Mouse (Mus musculus) left cerebral cortex, postnatal 14 days (tissue): ENCODE measurements at regions not wholly inside any gene's neighbourhood (a gene's known extent, or its start where the extent isn't known, plus 50 kb on each side); places are given as distances from the start of the nearest gene placed in this dataset.

Source experiments
- DNase-seq, 2 experiments: peaks; one replicate each; pipeline ENCODE4 v3.0.0; 2021 to 2022; ENCODE audit warnings: low spot score in 2 of 2, mixed read lengths in 1 of 2
- intact Hi-C: fragments of 180-260 bp; cut with DNase I; formaldehyde crosslinking; loops from one replicate; pipeline ENCODE4 v1.15.1; 2025

- intact Hi-C loops: no loop called here
- no peak for DNase-seq
Measured at GRCm38 (mm10) chr12:27563900-27564299, 221.5 kb upstream of the Sox11 start.

- intact Hi-C loops: no loop called here
Measured at GRCm38 (mm10) chr12:27552809-27553208, 210.4 kb upstream of the Sox11 start.

DNA sequence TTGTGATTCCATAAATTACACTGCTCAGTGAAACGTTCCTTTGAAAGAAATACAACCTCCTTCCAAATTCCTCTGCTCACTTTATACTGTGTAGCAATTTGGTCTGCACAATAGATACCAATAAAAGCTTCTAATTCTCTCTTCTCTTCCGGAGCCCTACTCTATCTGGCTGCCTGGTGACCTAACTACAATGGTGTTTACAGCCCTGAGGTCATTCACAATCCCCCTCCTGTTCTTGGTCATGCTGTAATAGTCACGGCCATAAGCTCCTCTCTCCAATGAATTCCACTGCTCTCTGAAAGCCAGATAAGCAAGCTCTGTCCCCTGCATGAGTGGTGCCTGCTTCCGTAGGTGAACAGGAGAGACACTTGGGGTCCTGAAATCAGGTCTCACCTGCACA is 195.8 kb upstream of the Sox11 start:
- intact Hi-C loops: no loop called here
- no peak for DNase-seq

More at GRCm38 (mm10) chr12:27552809-27553208, 210.4 kb upstream of the Sox11 start:
- DNase-seq: no peak

DNA sequence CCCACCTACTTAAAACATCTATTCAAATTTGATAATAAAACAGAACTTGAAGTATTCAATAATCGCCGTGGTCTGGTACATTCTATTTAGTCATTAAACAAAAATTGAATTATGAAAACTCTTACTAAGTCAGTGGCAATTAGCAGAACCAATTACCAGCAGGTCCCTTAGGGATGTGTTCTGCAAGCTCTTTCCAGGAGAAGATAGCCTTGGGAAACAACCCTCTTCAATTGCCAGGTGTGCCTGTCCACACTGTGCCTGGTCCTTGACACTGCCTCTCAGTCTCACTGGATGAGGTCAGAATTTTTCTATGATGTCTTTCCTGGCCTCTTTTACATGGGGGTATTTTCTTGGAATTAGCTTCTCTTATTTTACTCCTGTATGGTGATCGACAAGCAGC is 195.1 kb upstream of the Sox11 start:
- DNase-seq: no peak
- intact Hi-C loops: no loop called here

GRCm38 (mm10) chr12:27537017-27537416 is 194.6 kb upstream of the Sox11 start:
- DNase-seq: peak; percentile 5 to 7
- intact Hi-C loops: no loop called here

GRCm38 (mm10) chr12:27525604-27526003 is 183.2 kb upstream of the Sox11 start:
- intact Hi-C loops: no loop called here
- no peak for DNase-seq

GRCm38 (mm10) chr12:27513253-27513652 is 170.9 kb upstream of the Sox11 start:
- no peak for DNase-seq
- intact Hi-C loops: no loop called here

DNA sequence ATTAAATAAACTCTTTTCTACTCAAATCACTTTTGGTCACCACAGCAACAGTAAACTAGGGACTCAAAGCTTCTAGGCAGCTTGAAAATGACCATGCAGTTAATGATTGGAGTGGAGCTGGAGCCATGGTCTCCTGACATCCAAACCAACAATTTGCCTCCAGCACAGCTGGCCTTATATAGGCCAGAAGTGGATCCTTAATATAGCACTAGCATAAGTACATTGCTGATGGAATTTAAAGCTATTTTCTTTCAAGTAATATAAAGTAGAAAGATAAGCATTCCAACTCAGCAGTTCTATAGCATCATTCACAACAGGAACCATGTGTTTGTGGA is 165.8 kb upstream of the Sox11 start:
- intact Hi-C loops: no loop called here
- no peak for DNase-seq

GRCm38 (mm10) chr12:27507523-27508225 is 165.3 kb upstream of the Sox11 start:
- intact Hi-C loops: no loop called here
- no peak for DNase-seq

DNA sequence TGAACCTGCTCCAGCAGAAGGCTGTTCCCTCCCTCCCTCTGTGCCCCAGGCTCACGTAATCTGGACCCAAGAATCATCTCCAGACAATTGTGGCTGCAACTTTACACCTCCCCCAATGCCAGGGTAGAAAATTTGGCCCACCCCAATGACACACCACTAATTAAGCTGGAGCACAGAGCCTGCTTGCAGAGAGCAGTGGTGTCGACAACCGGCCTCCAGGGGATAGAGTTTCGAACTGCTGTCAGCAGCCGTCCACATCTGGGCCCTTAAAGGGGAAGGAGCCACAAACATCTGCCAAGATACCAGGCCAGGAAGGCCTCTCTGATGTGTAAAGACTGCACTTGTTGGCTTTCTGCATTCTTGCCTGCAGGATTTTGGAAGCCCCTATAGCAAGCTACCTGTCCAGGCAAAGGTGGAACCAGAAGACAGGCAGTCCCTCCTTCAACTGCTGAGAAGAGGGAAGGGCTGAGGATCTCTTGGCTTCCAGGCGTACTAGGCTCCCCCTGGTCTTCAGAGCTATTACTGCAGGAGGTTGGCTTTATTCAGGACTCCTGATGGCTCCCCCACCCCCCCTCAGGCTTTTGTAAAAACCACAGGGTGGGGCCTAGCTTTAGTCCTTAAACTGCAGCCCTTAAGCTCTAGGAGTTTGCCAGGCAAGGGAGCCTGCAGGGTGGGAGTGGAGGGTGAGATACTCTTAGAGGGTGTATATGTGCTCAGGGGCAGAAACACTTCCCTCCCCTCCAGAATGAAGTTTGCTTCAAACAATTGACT is 160.5 kb upstream of the Sox11 start:
- intact Hi-C loops: no loop called here

DNA sequence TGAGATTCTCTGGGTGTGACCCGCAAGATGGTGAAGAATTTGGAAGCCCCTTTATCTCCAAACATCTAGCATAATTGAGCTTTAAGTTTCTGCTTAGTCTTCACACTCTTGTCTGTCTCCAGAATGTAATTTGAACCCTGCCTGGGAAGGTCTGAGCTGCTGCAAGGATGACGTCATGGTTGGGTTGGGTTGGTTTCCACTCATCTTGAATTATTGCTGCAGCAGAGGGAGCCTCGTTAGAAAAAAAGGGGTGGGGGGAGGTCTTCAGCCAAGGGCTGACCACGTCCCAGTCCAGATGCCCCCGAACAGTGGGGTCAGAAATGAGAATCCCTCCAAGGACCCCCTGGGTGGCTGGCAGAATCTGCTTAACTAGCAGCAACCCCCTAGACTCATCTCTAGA is 158.1 kb upstream of the Sox11 start:
- intact Hi-C loops: no loop called here
- DNase-seq: no peak

More for the DNA sequence above, 160.5 kb upstream of the Sox11 start:
- DNase-seq: no peak

DNA sequence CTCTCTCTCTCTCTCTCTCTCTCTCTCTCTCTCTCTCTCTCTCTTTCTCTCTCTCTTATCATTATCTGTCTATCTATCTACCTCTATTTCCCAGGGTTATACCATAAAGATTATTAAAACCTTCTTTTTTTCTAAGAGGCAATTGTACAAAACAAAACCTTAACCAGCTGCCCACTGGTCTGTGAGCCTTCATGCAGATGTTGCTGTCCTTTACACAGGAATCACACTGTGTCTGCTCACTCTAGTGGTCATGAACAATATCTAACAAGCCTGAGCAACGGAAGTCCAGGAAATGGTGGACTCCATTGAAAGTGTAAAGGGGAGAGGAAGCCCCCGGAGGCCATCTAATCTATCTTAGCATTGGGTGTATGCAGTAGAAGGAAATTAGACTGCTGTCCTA is 156.9 kb upstream of the Sox11 start:
- intact Hi-C loops: no loop called here

GRCm38 (mm10) chr12:27496826-27497557 is 154.6 kb upstream of the Sox11 start:
- intact Hi-C loops: no loop called here
- DNase-seq: no peak

More for the DNA sequence above, 156.9 kb upstream of the Sox11 start:
- no peak for DNase-seq

DNA sequence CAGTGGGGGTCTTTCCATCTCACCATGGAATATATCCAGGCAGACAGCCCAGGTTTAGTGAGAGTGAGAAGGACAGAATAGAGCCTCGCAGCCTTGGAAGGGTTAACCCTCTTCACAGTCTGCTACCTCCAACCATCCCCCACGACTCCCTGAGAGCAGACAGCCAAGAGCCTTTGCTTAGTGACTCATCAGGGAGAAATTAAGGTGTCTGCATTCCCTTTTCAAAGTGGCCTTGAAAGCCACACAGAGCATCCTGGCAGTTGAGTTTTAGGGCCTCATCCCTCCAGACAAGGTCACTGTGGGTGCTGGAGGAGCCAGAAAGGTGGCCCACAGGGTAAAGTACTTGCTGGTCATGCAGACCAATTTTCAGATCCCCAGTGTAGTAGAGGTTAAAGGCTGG is 149.9 kb upstream of the Sox11 start:
- no peak for DNase-seq
- intact Hi-C loops: no loop called here

DNA sequence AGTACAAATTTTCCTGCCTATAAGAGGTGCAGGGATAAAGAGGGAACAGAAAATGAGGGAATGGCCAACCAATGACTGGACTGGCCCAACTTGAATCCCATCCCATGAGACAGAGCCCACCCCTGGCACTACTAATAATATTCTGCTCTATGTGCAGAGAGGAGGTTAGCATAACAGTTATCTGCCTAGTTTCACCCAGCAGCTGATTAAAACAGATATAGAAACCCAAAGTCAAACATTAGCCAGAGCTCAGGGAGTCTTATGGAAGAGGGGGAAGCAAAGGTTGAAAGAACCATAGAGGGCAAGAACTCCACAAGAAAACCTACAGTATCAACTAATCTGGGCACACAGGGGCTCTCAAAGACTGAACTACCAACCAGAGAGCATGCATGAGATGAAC is 138.9 kb upstream of the Sox11 start:
- intact Hi-C loops: no loop called here
- no peak for DNase-seq

- intact Hi-C loops: no loop called here
- no peak for DNase-seq
Measured at GRCm38 (mm10) chr12:27479601-27480001, 137.2 kb upstream of the Sox11 start.

- intact Hi-C loops: no loop called here
- no peak for DNase-seq
Measured at GRCm38 (mm10) chr12:27474631-27475030, 132.3 kb upstream of the Sox11 start.

GRCm38 (mm10) chr12:27471557-27471956 is 129.2 kb upstream of the Sox11 start:
- no peak for DNase-seq
- intact Hi-C loops: no loop called here

- intact Hi-C loops: no loop called here
- no peak for DNase-seq
Measured at GRCm38 (mm10) chr12:27470346-27470745, 128.0 kb upstream of the Sox11 start.

GRCm38 (mm10) chr12:27468782-27469181 is 126.4 kb upstream of the Sox11 start:
- intact Hi-C loops: no loop called here
- no peak for DNase-seq

GRCm38 (mm10) chr12:27468141-27468540 is 125.8 kb upstream of the Sox11 start:
- no peak for DNase-seq
- intact Hi-C loops: no loop called here
